Mouse (Mus musculus) midbrain, embryonic 15.5 days (tissue): ENCODE results near the gene Smarcd1. TPM values are rescaled to one million over a fixed set of nuclear protein-coding genes. Genes with fewer than 3 reads are reported as not detected.
A peak's percentile ranks its signal among the peaks of the same experiment; 100 is the strongest.
"Not testable (repeated sequence)": the region's sequence is repeated elsewhere in the genome, so short reads cannot be mapped to it uniquely, and the experiment has no call there.

ENCODE experiments used
- ATAC-seq: fragments of 200-750 bp; cut with Nextera tagmentation; replicated peaks from 2 replicates; pipeline ENCODE4 v1.8.0; 2017; ENCODE audit warnings: moderate TSS enrichment
- H3K27ac ChIP-seq: fragments of 300-500 bp; sonication (generic); 2 replicates; pipeline ENCODE4 v1.5.1; 2015; ENCODE audit warnings: mild to moderate bottlenecking, inconsistent platforms
- H3K27me3 ChIP-seq: fragments of 300-500 bp; sonication (generic); replicated peaks from 2 replicates; pipeline ENCODE4 v1.6.1; 2015; ENCODE audit warnings: inconsistent platforms
- H3K36me3 ChIP-seq: fragments of 300-500 bp; sonication (generic); replicated peaks from 2 replicates; pipeline ENCODE4 v1.6.1; 2015; ENCODE audit warnings: inconsistent platforms
- H3K4me1 ChIP-seq: fragments of 300-500 bp; sonication (generic); 2 replicates; pipeline ENCODE4 v1.6.1; 2015; ENCODE audit warnings: inconsistent platforms
- H3K4me2 ChIP-seq: fragments of 300-500 bp; sonication (generic); 2 replicates; pipeline ENCODE4 v1.6.1; 2015; ENCODE audit warnings: inconsistent platforms, mild to moderate bottlenecking, moderate library complexity
- H3K4me3 ChIP-seq: fragments of 300-500 bp; sonication (generic); 2 replicates; pipeline ENCODE4 v1.5.1; 2015; ENCODE audit warnings: mild to moderate bottlenecking, inconsistent platforms
- H3K9ac ChIP-seq: fragments of 300-500 bp; sonication (generic); 2 replicates; pipeline ENCODE4 v1.6.1; 2015; ENCODE audit warnings: mild to moderate bottlenecking, inconsistent platforms
- H3K9me3 ChIP-seq: fragments of 300-500 bp; sonication (generic); 2 replicates; pipeline ENCODE4 v1.6.1; 2016; ENCODE audit warnings: inconsistent platforms
- WGBS: fragments of 180-500 bp; shearing (Covaris S2); methylation state at CpG from one replicate; pipeline ENCODE4 v1.1.7; 2015; ENCODE audit warnings: mixed read lengths; 5-methylcytosine and 5-hydroxymethylcytosine counted together
- polyA plus RNA-seq: library from polyadenylated mRNA; unstranded; fragments of >200 nt; fragmentation: Nextera tagmentation; extraction: Ambion mirVana; gene quantifications from 2 replicates; pipeline ENCODE4 v1.2.1, GENCODE M21; 2015

Smarcd1 gene
- polyA plus RNA-seq, 1 experiment from 2014 or later: 119 TPM

DNA sequence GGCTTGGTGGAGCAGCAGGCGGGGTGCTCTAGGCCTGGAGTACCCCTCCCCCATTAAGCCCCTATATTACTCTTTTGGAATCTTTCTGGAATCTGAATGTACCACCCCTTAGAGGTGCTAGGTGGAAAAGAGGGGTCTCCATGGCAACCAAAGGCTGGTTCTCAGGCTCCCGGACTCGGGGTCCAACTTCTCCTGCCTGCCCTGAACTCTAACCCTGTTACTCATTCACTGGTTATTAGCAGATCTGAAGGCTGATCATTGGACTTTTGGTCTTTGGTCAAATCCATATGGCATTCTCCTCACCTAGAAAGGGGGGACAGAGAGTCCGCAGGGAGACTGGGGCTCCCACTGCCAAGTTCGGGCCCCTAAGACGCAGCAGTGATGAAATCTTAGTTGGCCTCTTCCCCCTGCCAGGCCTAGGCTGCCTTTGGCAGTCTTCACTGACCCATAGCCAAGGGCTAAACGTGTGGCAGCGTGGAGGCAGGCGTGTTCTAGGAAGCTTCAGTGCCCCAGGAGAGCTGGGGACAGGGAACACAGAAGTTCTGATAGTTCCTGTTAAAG lies 16.6 kb downstream of the Smarcd1 start:
- peaks cover 14% of the 10 kb centered on the region for H3K4me1 ChIP-seq
- WGBS: 78% methylated on average over 9 of the region's 9 CpGs
- H3K27ac ChIP-seq: no peak overlapping the region
- H3K36me3 ChIP-seq: peaks cover 13% of the 10 kb centered on the region; the same call in 1 of the 2 replicates
- no peak for ATAC-seq
- no peaks in the 10 kb centered on the region for H3K27me3 ChIP-seq
- H3K9me3 ChIP-seq: no peaks in the 10 kb centered on the region
- H3K4me2 ChIP-seq: no peak overlapping the region
- H3K9ac ChIP-seq: no peak overlapping the region
- no peak overlapping the region for H3K4me3 ChIP-seq

DNA sequence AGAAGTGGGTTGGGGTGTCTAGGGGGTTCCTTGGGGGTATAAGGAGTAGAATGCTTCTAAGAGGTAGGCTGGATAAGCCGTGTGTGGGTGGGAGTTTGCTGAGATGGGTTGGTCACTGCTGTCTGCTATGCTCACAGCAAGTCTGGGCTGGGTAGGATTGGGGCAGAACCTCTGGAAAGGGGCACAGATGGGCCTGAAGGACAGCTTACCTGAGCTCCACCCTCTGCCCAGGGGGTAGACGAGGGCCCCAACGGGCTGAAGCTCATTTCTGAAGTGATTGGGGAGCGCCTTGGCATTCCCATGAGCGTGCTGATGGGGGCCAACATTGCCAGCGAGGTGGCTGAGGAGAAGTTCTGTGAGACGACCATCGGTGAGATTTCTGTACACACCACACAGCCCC lies 17.9 kb downstream of the Smarcd1 start:
- Histone ChIP-seq H3K4me3 (no peak overlapping the region), H3K27ac (no peak overlapping the region), H3K27me3 (no peaks in the 10 kb centered on the region), H3K9ac (no peak overlapping the region), H3K9me3 (no peaks in the 10 kb centered on the region), H3K4me1 (peaks cover 27% of the 10 kb centered on the region), H3K4me2 (no peak overlapping the region), H3K36me3 (peaks cover 13% of the 10 kb centered on the region; the same call in 1 of the 2 replicates)
- 79% methylated on average over 8 of the region's 8 CpGs for WGBS
- ATAC-seq: no peak

DNA sequence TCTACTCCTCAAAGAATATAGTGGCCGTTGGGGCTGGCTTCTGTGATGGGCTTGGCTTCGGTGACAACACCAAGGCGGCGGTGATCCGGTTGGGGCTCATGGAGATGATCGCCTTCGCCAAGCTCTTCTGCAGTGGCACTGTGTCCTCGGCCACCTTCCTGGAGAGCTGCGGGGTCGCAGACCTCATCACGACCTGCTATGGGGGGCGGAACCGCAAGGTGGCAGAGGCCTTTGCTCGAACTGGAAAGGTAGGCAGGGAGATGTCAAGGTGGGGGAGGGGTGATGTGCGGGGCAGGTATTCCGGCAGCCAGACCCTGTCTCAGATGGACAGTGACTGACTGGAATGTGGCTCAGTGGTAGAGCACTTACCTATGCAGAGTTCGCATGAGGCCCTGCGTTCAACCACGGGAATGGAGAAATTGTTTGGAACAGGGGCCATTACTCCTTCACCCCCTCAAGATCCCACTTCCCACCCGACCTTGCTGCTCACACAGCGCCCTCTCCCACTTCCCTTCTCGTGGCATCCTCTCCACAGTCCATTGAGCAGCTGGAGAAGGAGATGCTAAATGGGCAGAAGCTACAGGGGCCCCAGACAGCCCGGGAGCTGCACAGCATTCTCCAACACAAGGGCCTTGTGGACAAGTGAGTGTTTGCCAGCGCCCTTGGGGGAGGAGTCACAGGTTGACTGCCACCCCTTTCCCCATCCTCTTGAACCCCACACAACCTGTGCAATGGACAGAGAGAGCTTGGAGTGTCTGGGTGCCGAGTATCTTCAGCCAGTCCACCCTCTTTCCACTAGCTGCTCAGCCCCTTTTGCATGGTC lies 20.2 kb downstream of the Smarcd1 start:
- Histone ChIP-seq H3K27me3 (no peaks in the 10 kb centered on the region), H3K27ac (no peak overlapping the region), H3K9ac (no peak overlapping the region), H3K9me3 (no peaks in the 10 kb centered on the region), H3K36me3 (peaks cover 13% of the 10 kb centered on the region; the same call in 1 of the 2 replicates), H3K4me3 (no peak overlapping the region), H3K4me2 (no peak overlapping the region), H3K4me1 (peaks cover 29% of the 10 kb centered on the region)
- no peak for ATAC-seq
- 83% methylated on average over 25 of the region's 25 CpGs for WGBS

DNA sequence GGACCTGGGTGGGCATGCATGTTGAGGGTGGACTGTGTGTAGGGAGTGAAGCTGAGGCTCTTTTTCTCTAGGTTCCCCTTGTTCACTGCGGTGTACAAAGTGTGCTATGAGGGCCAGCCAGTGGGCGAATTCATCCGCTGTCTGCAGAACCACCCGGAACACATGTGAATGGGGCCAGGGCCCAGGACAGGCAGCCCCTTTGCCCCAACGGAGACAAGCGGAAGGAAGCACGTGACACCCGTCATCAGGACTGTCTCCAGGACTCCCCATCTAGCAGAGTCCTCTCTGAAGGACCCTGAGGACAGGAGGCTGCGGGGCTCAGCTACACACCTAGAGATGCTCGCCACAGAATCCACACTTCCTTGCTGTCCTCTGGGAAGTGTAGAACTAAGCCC lies 21.2 kb downstream of the Smarcd1 start:
- Histone ChIP-seq H3K4me3 (no peak overlapping the region), H3K36me3 (peaks cover 17% of the 10 kb centered on the region; the same call in 1 of the 2 replicates), H3K4me2 (no peak overlapping the region), H3K9ac (no peak overlapping the region), H3K27me3 (no peaks in the 10 kb centered on the region), H3K4me1 (peaks cover 27% of the 10 kb centered on the region), H3K9me3 (no peaks in the 10 kb centered on the region), H3K27ac (no peak overlapping the region)
- whole genome bisulfite sequencing: 52% methylated on average over 10 of the region's 10 CpGs
- ATAC-seq: no peak

DNA sequence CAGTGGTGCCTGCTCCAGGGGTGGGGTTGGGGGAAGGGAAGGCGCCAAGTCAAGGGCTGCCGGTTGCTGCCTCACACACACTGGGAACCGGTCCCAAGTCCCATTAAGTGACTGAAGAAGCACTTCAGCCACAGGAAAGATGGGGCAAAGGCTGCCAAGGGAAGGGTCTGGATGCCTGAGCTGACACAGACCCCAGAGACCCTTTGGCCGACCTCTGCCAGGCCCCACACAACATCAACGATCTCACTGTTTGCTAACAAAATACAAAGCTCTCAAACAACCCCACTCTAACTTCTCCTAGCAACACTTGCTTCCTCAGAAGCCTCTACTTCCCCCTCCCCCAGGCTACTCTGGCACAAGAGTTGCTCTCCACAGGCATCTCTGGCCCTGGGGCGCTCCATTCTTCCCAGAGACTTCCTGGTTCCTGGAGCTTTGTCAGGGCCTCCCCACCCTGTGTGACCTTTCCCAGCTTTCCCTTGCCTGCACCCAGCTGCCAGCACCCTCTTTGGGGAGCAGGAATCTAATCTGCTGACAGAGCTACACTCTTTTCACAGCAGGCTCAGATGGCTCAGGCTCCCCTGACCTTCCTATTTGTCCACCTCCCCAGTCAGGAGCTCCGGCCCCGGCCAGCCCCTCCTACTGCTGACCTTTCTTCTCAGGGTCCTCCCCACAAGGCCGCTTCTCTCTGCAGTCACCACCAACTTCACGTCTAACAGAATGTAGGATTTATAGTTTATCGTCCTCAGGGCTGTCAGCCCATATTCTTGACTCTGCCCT lies 21.8 kb downstream of the Smarcd1 start:
- H3K27ac ChIP-seq: peak overlapping the region; percentile 55
- H3K4me1 ChIP-seq: peaks cover 27% of the 10 kb centered on the region

DNA sequence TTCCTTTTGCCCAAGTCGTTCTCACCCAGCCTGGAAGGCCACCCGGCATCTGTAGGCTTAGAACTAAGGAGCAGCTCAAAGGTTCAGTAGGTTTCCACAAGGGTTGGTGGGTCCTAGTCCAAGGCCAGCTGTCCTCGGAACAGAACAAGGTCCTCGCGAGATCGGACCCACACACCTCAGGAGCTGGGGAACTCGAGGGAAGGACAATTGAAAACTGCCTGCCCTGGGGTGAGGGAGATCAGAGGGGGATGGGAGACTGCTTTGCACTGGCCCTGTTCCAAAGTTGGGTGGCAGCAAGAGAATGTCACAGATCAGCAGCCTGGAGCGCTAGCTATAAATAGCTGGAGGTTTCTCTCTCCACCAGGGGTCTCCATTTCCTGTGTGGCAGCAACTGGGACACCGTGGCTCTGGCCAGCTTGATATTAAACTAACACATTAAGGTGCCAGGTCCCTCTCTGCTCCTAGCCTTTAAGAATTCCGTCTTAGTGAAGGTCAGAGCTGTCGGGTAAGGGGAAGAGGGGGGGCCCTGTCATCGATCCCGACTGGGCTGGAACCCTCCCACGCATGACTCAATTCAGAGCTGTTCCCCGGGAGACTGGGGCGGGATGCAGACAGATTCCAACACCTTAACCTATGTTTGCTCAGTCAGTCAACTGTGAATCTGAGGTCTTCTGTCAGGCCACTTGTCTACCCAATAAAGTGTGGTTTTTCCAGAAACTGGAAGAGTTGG lies 22.5 kb downstream of the Smarcd1 start:
- Histone ChIP-seq H3K4me3 (peak overlapping the region; percentile 88), H3K4me2 (peak overlapping the region; percentile 58), H3K27ac (peak overlapping the region; percentile 55), H3K4me1 (peaks cover 27% of the 10 kb centered on the region), H3K27me3 (no peaks in the 10 kb centered on the region), H3K9me3 (no peaks in the 10 kb centered on the region), H3K9ac (peak overlapping the region; percentile 47), H3K36me3 (peaks cover 25% of the 10 kb centered on the region; the same call in 1 of the 2 replicates)
- peak; percentile 29 for ATAC-seq
- 11% methylated on average over 16 of the region's 16 CpGs for WGBS

More for the DNA sequence above, 21.8 kb downstream of the Smarcd1 start:
- H3K36me3 ChIP-seq: peaks cover 20% of the 10 kb centered on the region; the same call in 1 of the 2 replicates
- no peak overlapping the region for H3K9ac ChIP-seq
- H3K27me3 ChIP-seq: no peaks in the 10 kb centered on the region
- H3K4me3 ChIP-seq: no peak overlapping the region
- 19% methylated on average over 11 of the region's 11 CpGs for WGBS
- no peak for ATAC-seq
- H3K4me2 ChIP-seq: 0 out of 2 replicates have a peak overlapping the region, but pooled peaks have one; percentile 58
- no peaks in the 10 kb centered on the region for H3K9me3 ChIP-seq

DNA sequence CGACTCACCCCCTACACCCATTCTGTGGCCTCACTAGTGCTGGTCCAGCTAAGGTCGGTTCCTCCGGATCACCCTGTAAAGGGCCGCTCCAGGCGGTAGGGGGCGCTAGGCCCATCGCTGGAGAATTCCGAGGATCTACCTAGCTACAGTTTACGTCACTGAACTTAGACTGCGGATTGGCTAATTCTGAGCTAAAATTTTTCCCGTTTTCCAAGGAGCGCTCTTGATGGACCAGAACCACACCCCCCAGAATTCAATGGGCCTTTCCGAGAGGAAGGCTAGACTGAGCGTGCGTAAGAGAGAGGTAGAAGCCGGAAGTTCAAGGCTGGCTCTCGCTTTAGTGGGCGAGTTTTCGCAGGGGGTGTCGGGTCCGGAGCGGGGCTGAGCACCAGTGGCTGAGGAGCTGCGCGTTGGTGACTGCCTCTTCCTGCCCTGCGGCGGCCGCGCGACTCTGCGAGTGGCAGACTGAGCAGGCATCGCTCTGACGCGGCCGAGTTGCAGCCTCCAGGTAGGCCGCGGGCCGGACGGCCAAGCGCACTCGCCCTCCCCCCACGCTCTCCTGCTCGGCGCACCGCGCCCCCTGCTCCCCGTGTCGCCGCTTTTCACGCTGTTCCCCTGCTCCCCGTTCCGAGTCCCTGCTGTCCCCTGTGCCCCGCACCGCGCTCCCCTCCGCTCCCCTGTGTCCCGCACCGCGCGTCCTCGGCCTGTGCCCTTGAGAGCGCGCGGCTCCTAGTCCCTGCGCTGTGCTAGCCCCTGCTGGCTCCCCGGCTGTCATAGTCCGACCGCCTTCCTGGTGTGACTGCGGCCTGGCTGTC lies 23.6 kb downstream of the Smarcd1 start, which contains the start of gene Cox14:
Gene Cox14 (plus strand): TSS at position 278 of the 815 bp plus-strand sequence.
- Histone ChIP-seq H3K4me2 (peak within 1 kb of the TSS; percentile 74), H3K27ac (peak within 1 kb of the TSS; percentile 87), H3K9me3 (no peaks in the 10 kb centered on the region), H3K4me1 (peaks cover 27% of the 10 kb centered on the region), H3K36me3 (peaks cover 23% of the 10 kb centered on the region), H3K27me3 (no peaks in the 10 kb centered on the region), H3K9ac (peak within 1 kb of the TSS; percentile 83), H3K4me3 (peak within 1 kb of the TSS; percentile 88)
- ATAC-seq: peak; percentile 95
- WGBS: under 1% methylated on average over 67 of the region's 68 CpGs

DNA sequence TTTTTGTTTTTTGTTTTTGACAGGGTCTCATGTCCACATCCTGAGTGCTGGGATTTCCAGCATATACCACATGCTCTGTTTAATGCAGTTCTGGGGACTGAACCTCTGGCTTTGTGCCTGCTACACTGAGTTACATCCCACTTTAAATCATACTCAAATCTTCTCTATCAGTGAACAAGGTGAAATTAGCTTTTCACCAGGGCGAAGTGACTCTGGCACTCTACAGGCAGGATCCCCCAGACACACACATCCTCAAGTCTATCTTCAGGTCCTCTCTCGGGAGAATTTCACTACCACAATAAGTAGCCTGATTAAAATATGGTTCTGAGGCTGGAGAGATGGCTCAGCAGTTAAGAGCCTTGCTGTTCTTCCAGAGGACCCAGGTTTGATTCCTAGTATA lies 24.6 kb downstream of the Smarcd1 start:
- WGBS: 88% methylated on average over 2 of the region's 2 CpGs
- peaks cover 22% of the 10 kb centered on the region for H3K36me3 ChIP-seq
- H3K9ac ChIP-seq: peak overlapping the region; percentile 83
- H3K4me1 ChIP-seq: peaks cover 27% of the 10 kb centered on the region
- ATAC-seq: no peak
- H3K27ac ChIP-seq: no peak overlapping the region
- H3K9me3 ChIP-seq: no peaks in the 10 kb centered on the region
- H3K27me3 ChIP-seq: no peaks in the 10 kb centered on the region
- H3K4me3 ChIP-seq: peak overlapping the region; percentile 88
- peak overlapping the region; percentile 74 for H3K4me2 ChIP-seq

DNA sequence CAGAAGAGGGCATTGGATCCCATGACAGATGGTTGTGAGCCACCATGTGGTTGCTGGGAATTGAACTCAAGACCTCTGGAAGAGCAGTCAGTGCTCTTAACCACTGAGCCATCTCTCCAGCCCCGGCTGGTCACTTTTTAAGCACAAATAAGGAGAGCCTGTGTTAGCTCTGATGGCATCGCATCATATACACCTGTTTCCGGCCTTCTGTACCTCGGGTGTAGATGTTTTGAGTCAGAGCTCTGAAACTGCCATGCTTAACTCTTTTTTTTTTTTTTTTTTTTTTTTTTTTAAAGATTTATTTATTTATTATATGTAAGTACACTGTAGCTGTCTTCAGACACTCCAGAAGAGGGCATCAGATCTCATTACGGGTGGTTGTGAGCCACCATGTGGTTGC lies 25.1 kb downstream of the Smarcd1 start:
- WGBS: 94% methylated on average over 4 of the region's 5 CpGs
- Histone ChIP-seq H3K4me1 (peaks cover 27% of the 10 kb centered on the region), H3K36me3 (peaks cover 21% of the 10 kb centered on the region)
- not testable (repeated sequence) for H3K4me2 ChIP-seq, H3K9ac ChIP-seq, H3K9me3 ChIP-seq, H3K27ac ChIP-seq, H3K4me3 ChIP-seq, H3K27me3 ChIP-seq, ATAC-seq

DNA sequence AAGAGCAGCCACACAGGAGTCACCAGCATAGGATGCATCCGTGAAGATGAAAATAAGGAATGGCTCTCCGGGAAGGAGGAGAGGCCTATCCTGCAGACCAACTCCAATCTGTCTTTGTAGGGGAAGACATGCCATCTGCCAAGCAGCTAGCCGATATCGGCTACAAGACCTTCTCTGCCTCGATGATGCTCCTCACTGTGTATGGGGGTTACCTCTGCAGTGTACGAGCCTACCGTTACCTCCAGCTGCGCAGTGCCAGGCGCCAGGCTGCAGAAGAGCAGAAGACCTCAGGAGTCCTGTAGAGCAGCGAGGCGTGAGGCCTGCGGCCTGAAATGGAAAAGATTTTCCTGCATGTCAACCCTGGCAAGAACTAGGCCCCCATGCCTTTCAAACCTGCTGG lies 25.6 kb downstream of the Smarcd1 start:
- H3K27me3 ChIP-seq: no peaks in the 10 kb centered on the region
- ATAC-seq: no peak
- no peak overlapping the region for H3K4me3 ChIP-seq
- peaks cover 27% of the 10 kb centered on the region for H3K4me1 ChIP-seq
- H3K9ac ChIP-seq: no peak overlapping the region
- no peak overlapping the region for H3K27ac ChIP-seq
- 97% methylated on average over 12 of the region's 12 CpGs for WGBS
- H3K9me3 ChIP-seq: no peaks in the 10 kb centered on the region
- peaks cover 16% of the 10 kb centered on the region for H3K36me3 ChIP-seq
- no peak overlapping the region for H3K4me2 ChIP-seq

DNA sequence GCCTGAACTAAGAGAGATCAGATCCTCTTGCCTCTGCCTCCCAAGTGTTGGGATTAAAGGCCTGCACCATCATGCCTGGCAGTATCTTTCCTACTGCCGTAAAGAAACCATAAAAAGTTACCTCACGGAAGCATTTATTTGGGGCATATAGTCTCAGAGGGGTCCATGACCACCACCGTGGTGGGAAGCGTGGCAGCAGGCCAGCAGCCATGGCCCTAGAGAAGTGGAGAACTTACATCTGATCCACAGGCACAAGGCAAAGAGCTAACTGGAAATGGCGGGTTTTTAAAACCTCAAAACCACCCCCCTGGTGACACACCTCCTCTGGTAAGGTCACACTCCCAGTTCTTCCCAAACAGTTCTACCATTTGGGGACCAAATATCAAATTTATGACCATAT lies 26.3 kb downstream of the Smarcd1 start:
- Histone ChIP-seq H3K9me3 (no peaks in the 10 kb centered on the region), H3K9ac (no peak overlapping the region), H3K4me2 (no peak overlapping the region), H3K36me3 (peaks cover 14% of the 10 kb centered on the region), H3K27ac (no peak overlapping the region), H3K4me1 (peaks cover 27% of the 10 kb centered on the region), H3K27me3 (no peaks in the 10 kb centered on the region), H3K4me3 (no peak overlapping the region)
- 95% methylated on average over 5 of the region's 5 CpGs for WGBS
- no peak for ATAC-seq
